Mouse (Mus musculus) cerebellum, postnatal 14 days (tissue): Measurements from ENCODE around the gene F5.
"Not testable (repeated sequence)": the region's sequence is repeated elsewhere in the genome, so short reads cannot be mapped to it uniquely, and the experiment has no call there.

Source experiments
- DNase-seq, 2 experiments: peaks; one replicate each; pipeline ENCODE4 v3.0.0; 2021; ENCODE audit warnings: mixed read lengths in 2 of 2

The F5 gene

GRCm38 (mm10) chr1:164159781-164160180, 8.1 kb downstream of the F5 start:
- no peak for DNase-seq

GRCm38 (mm10) chr1:164162745-164163144, 11.1 kb downstream of the F5 start:
- no peak for DNase-seq

- DNase-seq, result no peak
Observed at GRCm38 (mm10) chr1:164168818-164169217, 17.2 kb downstream of the F5 start.

DNA sequence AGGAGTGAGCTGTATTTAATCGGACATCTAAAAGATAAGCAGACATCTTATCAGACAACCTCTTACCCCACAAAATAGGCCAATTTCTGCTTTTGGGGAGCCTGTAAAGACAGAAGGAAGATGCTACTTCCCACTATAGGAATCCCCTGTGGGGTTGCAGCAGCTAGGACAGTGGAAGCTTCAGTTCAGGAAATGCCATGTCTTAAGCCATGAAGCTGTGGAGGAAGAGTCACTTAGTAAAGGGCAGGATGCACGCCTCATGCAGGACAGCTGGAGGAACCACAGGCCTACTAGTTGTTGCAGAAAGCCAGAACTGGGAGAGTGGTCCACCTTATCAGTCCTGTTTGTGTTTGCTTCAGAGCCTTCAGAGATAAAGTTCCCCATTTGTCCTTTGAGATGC, 18.8 kb downstream of the F5 start:
- DNase-seq, result no peak

- DNase-seq, result no peak
Observed at GRCm38 (mm10) chr1:164173145-164173544, 21.5 kb downstream of the F5 start.

- DNase-seq, result no peak
Observed at GRCm38 (mm10) chr1:164176856-164177255, 25.2 kb downstream of the F5 start.

DNA sequence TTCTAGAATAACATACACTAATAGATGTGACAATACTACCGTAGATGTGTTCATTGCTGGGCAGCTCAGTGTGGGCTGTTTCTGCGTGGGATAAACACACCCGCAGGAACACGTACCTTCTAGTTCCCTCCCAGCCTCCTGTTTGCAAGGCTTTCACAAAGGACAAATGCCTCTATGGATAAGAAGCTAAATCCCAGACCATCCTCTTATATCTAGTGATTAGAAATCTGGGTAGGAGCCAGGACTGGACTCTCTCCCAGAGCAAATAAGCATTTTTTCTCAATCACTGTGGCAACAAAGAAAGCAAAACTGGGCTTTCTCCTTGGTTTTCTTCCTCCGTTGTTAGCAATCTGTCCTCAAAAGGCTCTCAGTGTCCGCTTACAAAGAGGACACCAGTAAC, 26.8 kb downstream of the F5 start:
- DNase-seq, result no peak

- DNase-seq, result peak; percentile 78 to 84
Observed at GRCm38 (mm10) chr1:164184142-164184870, 32.7 kb downstream of the F5 start.

GRCm38 (mm10) chr1:164184871-164185223, 33.2 kb downstream of the F5 start:
- no peak for DNase-seq

DNA sequence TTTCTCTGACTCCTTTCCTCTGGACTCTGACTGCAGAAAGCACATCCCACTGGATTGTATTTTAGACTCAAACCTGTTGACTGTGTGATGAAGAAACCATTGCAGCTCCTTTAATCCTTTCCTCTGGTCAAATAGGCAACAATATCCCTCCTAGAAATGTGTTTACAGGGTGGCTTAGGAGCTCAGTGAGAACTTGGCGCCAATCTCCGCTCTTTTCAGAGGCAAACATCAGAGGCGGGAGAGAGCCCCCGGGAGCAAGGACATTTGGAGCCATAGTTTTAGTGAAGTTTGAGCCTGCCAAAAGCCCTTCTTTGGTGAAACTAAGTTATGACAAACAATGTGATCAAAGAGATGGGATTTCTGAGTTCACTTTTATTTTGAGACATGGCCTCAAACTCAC, 33.7 kb downstream of the F5 start:
- peak in 1 of 2 experiments; percentile 7 for DNase-seq

DNA sequence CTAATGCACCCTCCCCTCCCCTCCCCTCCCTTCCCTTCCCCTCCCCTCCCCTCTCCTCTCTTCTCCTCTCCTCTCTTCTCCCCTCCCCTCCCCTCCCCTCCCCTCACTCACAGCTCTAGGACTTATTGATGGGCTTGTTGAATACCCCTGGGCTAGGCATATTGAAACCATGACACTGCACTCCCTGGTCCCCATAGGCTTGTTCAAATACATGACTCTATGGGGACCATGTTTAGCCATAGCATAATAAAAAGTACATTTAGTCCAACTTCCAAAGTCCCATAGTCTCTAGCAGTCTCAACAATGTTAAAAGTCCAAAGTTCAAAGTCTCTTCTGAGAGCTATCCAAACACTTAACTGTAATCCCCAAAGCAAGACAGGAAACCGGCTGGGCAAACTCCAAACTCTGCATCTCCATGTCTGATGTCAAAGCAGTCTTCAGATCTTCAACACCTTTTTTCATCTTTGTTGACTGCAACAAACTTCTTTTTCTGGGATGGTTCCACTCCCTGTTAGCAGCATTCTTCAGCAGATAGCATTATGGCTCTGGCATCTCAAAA, 35.4 kb downstream of the F5 start:
- DNase-seq, result no peak

GRCm38 (mm10) chr1:164199551-164199950, 47.9 kb downstream of the F5 start:
- no peak for DNase-seq

- no peak for DNase-seq
Observed at GRCm38 (mm10) chr1:164208437-164208836, 56.8 kb downstream of the F5 start.

DNA sequence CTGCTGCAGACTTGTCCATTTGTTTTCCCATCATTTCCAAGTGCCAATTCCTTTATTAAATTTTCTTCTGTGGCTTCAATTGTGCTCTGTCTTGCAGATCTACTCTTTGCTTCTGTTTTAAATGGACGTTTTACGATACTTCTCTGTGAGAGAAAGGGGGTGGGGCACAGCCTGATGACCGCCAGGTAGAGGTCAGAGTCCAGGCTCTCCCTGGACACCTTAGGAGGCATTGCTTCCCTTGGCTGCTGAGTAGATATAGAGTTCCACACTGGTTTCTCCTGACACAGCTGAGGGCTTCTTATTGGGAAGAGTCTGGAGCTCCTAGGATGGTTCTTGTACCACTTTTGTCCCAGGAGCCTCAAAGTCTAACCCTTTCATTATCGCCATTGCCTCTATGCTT, 59.3 kb downstream of the F5 start:
- no peak for DNase-seq

DNA sequence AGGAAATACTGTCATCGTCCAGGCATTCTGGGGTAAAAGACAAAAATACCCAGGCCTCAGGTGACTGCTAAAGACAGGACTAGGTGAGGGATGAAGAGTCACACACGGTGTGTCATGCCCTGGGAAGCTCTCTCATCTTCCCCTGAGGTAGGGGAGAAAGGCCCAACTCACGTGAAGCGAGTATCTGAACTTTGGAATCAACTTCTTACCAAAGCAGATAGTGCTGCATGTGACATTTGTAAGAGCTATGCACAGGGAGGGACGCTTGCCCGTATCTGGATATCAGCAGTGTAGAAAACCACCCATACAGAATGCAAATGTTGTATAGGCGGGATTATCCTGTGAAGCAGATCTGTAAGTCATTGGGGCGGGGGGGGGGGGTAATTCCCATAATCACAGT, 61.0 kb downstream of the F5 start:
- no peak for DNase-seq

DNA sequence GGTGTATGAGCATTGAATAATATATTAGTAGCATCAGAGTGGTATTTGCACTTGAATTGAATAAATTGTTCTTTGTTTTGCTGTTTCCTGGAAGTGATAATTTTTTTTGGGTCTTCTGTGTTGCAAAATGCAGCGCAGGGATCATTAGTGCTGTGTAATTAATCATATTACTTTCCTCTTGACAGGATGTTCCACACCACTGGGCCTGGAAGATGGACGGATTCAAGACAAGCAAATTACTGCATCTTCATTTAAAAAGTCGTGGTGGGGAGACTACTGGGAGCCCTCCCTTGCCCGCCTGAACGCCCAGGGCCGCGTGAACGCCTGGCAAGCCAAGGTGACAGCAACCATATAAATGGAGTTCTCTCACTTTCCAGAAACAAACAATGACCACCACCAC, 62.6 kb downstream of the F5 start:
- DNase-seq, result no peak

GRCm38 (mm10) chr1:164215097-164215496, 63.5 kb downstream of the F5 start:
- DNase-seq, result no peak

DNA sequence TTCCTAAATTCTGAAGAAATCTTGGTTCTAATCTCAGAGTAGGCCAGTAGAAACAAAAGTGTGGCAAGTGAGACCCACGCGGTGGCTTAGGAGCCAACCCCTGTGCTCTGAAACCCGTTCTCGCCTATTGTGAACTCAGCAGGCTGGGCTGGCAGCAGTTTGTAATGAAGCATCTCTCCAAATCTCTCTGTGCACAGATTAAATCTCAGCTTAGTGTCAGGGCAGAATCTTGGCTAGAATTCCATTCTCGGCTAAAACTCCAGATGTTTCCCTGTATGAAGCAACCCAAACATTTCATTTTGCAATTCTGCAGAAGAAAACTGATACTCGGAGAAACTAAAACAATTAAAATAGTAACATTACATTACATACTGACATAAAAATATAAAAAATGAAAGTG, 63.9 kb downstream of the F5 start:
- DNase-seq, result peak in 1 of 2 experiments; percentile 17

DNA sequence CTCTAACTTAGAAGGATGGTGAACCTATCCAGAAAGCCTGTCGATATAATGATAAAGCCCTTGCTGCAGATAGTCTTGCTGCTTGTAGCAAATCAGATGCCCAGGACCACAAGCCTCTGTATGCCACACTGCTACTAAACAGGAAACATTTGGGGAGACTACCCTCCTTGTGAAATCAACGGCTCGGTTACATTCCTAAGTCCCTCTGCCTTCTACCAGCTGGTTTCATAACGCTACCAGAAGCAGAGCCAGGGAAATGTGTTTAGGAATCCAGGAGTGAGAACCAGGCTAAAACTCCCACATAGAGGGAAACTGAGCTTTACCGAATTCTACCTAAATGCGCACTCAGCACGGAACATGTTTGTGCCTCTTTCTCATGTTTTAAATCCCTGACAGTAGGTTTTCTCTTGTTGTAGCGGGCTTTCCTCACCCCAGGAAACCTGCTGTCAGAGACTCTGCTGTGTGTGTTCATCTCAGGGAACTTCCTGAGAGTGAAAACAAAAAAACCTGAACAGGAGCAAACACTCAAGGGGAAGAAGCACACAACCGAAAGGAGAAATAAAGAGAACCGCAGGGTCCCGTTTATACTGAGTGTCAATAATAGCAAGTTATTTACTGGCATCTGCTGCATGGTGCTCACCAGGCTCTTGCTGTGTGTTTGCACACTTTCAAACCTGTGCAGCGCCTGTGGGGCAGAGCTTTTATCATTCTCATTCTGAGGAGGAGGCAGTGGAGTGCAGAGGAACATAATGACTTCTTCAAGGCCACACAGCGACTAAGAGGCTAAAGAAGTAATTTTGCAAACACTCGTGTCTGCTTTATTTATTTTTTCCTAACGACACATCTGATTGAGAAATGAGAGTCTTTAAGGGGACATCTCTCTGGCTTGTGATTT, 66.4 kb downstream of the F5 start:
- peak in 1 of 2 experiments; percentile 19 for DNase-seq

DNA sequence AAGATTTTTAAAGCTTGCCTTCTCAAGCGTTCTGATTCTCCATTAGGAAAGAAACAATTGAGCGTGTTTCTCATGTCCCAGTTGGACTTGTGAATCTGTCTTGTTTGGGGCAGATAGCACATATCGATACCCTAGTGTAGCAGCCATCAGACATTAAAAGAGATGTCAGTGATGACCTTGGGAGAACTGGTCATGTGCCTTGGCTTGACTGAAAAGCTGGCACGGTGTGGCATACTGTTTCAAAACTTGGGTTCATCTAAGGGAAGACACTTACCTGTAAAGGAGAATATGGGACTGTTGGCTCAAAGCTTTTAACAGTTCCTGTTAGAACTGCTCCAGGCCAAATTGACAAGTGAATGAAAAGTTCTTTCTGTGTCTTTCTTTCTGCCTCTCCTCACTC, 68.6 kb downstream of the F5 start:
- DNase-seq, result no peak

GRCm38 (mm10) chr1:164223089-164223488, 71.5 kb downstream of the F5 start:
- DNase-seq, result no peak

DNA sequence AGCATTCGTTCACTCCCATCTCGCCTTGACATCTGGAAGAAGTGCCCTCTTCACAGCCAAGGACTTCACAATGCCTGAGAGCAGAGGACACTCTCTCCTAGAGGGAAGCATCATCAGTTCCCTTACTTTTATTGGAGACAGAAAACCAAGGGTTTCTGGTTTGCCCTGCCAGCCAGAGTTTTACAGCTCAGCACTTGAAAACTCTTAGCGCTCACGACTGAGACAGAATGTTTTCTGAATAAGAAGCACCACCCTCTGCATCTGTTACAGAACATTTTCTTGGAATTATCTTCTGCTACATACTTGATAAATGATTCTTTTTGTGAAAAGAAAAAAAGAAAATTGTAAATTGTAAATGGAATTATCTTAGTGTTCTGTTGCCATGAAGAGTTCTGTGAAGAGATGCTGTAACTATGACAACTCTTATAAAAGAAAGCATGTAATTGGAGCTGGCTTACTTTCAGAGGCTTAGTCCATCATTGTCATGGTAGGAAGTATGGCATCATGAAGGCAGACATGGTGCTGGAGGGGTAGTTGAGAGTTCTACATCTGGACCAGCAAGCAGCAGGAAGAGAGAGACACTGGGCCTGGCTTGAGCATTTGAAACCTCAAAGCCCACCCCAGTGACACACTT, 80.4 kb downstream of the F5 start:
- not testable (repeated sequence) for DNase-seq

GRCm38 (mm10) chr1:164233447-164233846, 81.8 kb downstream of the F5 start:
- no peak for DNase-seq
